8 mouse cellular contexts compared by ENCODE assay signal in the genomic region with DNA sequence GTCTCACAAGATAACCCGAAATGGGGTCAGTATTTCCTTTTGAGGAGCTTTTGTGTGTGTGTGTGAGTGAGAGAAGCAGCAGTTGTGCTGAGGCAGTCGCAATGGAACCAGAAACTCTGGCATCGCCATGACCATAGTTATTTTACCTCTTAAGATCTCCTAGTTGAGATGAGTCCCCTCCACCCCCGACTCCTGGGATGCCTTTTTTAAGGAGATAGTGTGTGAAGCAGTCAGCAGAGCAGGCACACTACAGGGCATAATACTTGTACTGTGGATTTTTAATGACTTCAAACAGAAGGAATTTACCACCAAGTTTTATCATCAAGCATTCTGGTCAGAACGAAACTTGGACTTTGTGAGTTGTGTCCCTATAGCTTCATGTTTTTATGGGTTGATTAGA. TPM values are rescaled to one million over a fixed set of nuclear protein-coding genes. Genes with fewer than 3 reads are reported as not detected.
A peak's percentile ranks its signal among the peaks of the same experiment; 100 is the strongest.
DNase-seq lines count a peak whose midpoint lies in the region; ATAC-seq and TF ChIP-seq lines count a peak whose summit lies in the region.

No protein-coding gene starts in this region.

- no peak for TF ChIP-seq CTCF in midbrain, postnatal 0 days (IDR thresholded peaks at IDR 0.05)

- H3K4me1 ChIP-seq in lung, embryonic 15.5 days, result peaks cover 30% of the 10 kb centered on the region
- peaks cover 23% of the 10 kb centered on the region for H3K4me1 ChIP-seq in embryonic facial prominence, embryonic 10.5 days
- H3K4me1 ChIP-seq in hindbrain, embryonic 15.5 days (replicated peaks), result peaks cover 41% of the 10 kb centered on the region
- H3K4me1 ChIP-seq in midbrain, postnatal 0 days (ENCODE audit: insufficient read depth, low read length), result peaks cover 12% of the 10 kb centered on the region

- H3K9ac ChIP-seq in lung, embryonic 15.5 days, result peak overlapping the region; percentile 96
- H3K9ac ChIP-seq in hindbrain, embryonic 15.5 days, result peak overlapping the region; percentile 89
- H3K9ac ChIP-seq in midbrain, postnatal 0 days (replicated peaks; ENCODE audit: low read length, poor library complexity, severe bottlenecking), result peak overlapping the region; percentile 94

- H3K4me3 ChIP-seq in lung, embryonic 15.5 days, result peak overlapping the region; percentile 90
- H3K4me3 ChIP-seq in embryonic facial prominence, embryonic 10.5 days, result peak overlapping the region; percentile 99
- H3K4me3 ChIP-seq in hindbrain, embryonic 15.5 days, result peak overlapping the region; percentile 96
- peak overlapping the region; percentile 85 for H3K4me3 ChIP-seq in midbrain, postnatal 0 days (ENCODE audit: low read depth, low read length)

- ATAC-seq in lung, embryonic 15.5 days (ENCODE audit: borderline replicate concordance, extremely low read depth, low FRiP score, low TSS enrichment), result no peak
- ATAC-seq in hindbrain, embryonic 15.5 days (ENCODE audit: low FRiP score, low read depth), result no peak
- no peak for ATAC-seq in midbrain, postnatal 0 days (ENCODE audit: low FRiP score)

- 9% methylated on average over 5 of the region's 5 CpGs for WGBS in lung, embryonic 15.5 days
- 31% methylated on average over 5 of the region's 5 CpGs for WGBS in embryonic facial prominence, embryonic 10.5 days
- WGBS in hindbrain, embryonic 15.5 days, result 18% methylated on average over 5 of the region's 5 CpGs
- WGBS in midbrain, postnatal 0 days, result 14% methylated on average over 5 of the region's 5 CpGs

- intact Hi-C loops in left cerebral cortex, postnatal 36 days (cut with DNase I), result no loop called here

- no peak for DNase-seq in lung, postnatal 4 days
- DNase-seq in embryonic facial prominence, embryonic 10.5 days (ENCODE audit: low spot score), result no peak
- no peak for DNase-seq in midbrain, postnatal 0 days (ENCODE audit: low spot score)
- DNase-seq in left cerebral cortex, postnatal 36 days (ENCODE audit: low spot score in 2 of 2), result no peak
- DNase-seq in layer of hippocampus, postnatal 36 days, result no peak
- no peak for DNase-seq in adrenal gland, postnatal 10 days

- H3K27ac ChIP-seq in lung, embryonic 15.5 days, result peak overlapping the region; percentile 85; the same call in 1 of the 2 replicates
- peak overlapping the region; percentile 99 for H3K27ac ChIP-seq in embryonic facial prominence, embryonic 10.5 days (replicated peaks)
- 0 out of 2 replicates have a peak overlapping the region, but pooled peaks have one; percentile 92 for H3K27ac ChIP-seq in hindbrain, embryonic 15.5 days (replicated peaks)
- H3K27ac ChIP-seq in midbrain, postnatal 0 days (ENCODE audit: low read depth, low read length), result no peak overlapping the region

- H3K4me2 ChIP-seq in lung, embryonic 15.5 days, result peak overlapping the region; percentile 60
- peak overlapping the region; percentile 71 for H3K4me2 ChIP-seq in hindbrain, embryonic 15.5 days
- peak overlapping the region; percentile 69 for H3K4me2 ChIP-seq in midbrain, postnatal 0 days (ENCODE audit: low read depth, low read length, poor library complexity, severe bottlenecking)

- H3K27me3 ChIP-seq in lung, embryonic 15.5 days, result no peaks in the 10 kb centered on the region
- H3K27me3 ChIP-seq in embryonic facial prominence, embryonic 10.5 days (replicated peaks; ENCODE audit: low read depth, poor library complexity, severe bottlenecking), result no peaks in the 10 kb centered on the region
- no peaks in the 10 kb centered on the region for H3K27me3 ChIP-seq in hindbrain, embryonic 15.5 days
- no peaks in the 10 kb centered on the region for H3K27me3 ChIP-seq in midbrain, postnatal 0 days (ENCODE audit: insufficient read depth, low read length)

- no peaks in the 10 kb centered on the region for H3K9me3 ChIP-seq in lung, embryonic 15.5 days
- H3K9me3 ChIP-seq in embryonic facial prominence, embryonic 10.5 days, result no peaks in the 10 kb centered on the region
- H3K9me3 ChIP-seq in hindbrain, embryonic 15.5 days, result no peaks in the 10 kb centered on the region
- no peaks in the 10 kb centered on the region for H3K9me3 ChIP-seq in midbrain, postnatal 0 days (ENCODE audit: low read length)

- H3K36me3 ChIP-seq in lung, embryonic 15.5 days, result peaks cover 5% of the 10 kb centered on the region; the same call in 1 of the 2 replicates
- H3K36me3 ChIP-seq in embryonic facial prominence, embryonic 10.5 days (replicated peaks), result peaks cover 43% of the 10 kb centered on the region
- no peaks in the 10 kb centered on the region for H3K36me3 ChIP-seq in hindbrain, embryonic 15.5 days
- no peaks in the 10 kb centered on the region for H3K36me3 ChIP-seq in midbrain, postnatal 0 days (ENCODE audit: insufficient read depth, low read length)

RNA-seq across cellular contexts. Expression of a gene that starts 1.1 kb away (rescaled TPM):
- polyA plus RNA-seq in lung, embryonic 15.5 days (2015; fragmentation: Nextera tagmentation; extraction: Ambion mirVana), result 72.7 and 73.4 TPM in 2 replicates
- polyA plus RNA-seq in embryonic facial prominence, embryonic 10.5 days (2016; fragmentation: Nextera tagmentation; extraction: Ambion mirVana), result 71.6 and 77.3 TPM in 2 replicates
- polyA plus RNA-seq in hindbrain, embryonic 15.5 days (2015; fragmentation: Nextera tagmentation; extraction: Ambion mirVana), result 86.3 and 87.4 TPM in 2 replicates
- total RNA-seq in midbrain, postnatal 0 days (2014; rRNA removed), result 67.1 and 103 TPM in 2 replicates
- 72.1 and 76.2 TPM in 2 replicates for polyA plus RNA-seq in midbrain, postnatal 0 days (2015; fragmentation: Nextera tagmentation; extraction: Ambion mirVana)
- total RNA-seq in left cerebral cortex, postnatal 36 days (2021), result 10 to 100 TPM; 53.9 to 59.4 TPM
- 10 to 100 TPM; 62.5 to 69.9 TPM for total RNA-seq in layer of hippocampus, postnatal 36 days (2021)
- 10 to 100 TPM; 47.8 to 56.7 TPM for total RNA-seq in adrenal gland, postnatal 10 days (2021)

RNA-seq across cellular contexts. Expression of a gene that starts 1.2 kb away (rescaled TPM):
- 51.5 and 56.9 TPM in 2 replicates for polyA plus RNA-seq in lung, embryonic 15.5 days (2015; fragmentation: Nextera tagmentation; extraction: Ambion mirVana)
- polyA plus RNA-seq in embryonic facial prominence, embryonic 10.5 days (2016; fragmentation: Nextera tagmentation; extraction: Ambion mirVana), result 63.4 and 63.6 TPM in 2 replicates
- 74.7 and 78.7 TPM in 2 replicates for polyA plus RNA-seq in hindbrain, embryonic 15.5 days (2015; fragmentation: Nextera tagmentation; extraction: Ambion mirVana)
- total RNA-seq in midbrain, postnatal 0 days (2014; rRNA removed), result 89.3 and 99.9 TPM in 2 replicates
- 59.0 and 72.3 TPM in 2 replicates for polyA plus RNA-seq in midbrain, postnatal 0 days (2015; fragmentation: Nextera tagmentation; extraction: Ambion mirVana)
- 10 to 100 TPM; 49.3 to 64.1 TPM for total RNA-seq in left cerebral cortex, postnatal 36 days (2021)
- 10 to 100 TPM; 52.3 to 66.6 TPM for total RNA-seq in layer of hippocampus, postnatal 36 days (2021)
- 10 to 100 TPM; 57.0 to 87.2 TPM for total RNA-seq in adrenal gland, postnatal 10 days (2021)
